Mouse (Mus musculus) thymus, adult 2 months (tissue): ENCODE results near the gene Rcan1.

Experiments
- CTCF ChIP-seq: fragments of 200-500 bp; IDR thresholded peaks from 2 replicates; pipeline ENCODE4 v1.5.1; 2012; ENCODE audit warnings: mild to moderate bottlenecking, control low read depth, low read length, moderate library complexity, borderline replicate concordance; ENCODE audit not compliant: control insufficient read depth, poor library complexity, insufficient read depth; ENCODE audit errors: extremely low read depth
- POLR2A ChIP-seq: fragments of 200-500 bp; IDR thresholded peaks from 2 replicates; pipeline ENCODE4 v1.6.1; 2012; ENCODE audit warnings: mild to moderate bottlenecking, low read length, control low read depth, moderate library complexity; ENCODE audit not compliant: control insufficient read depth, poor library complexity, insufficient read depth; ENCODE audit errors: extremely low read depth

DNA sequence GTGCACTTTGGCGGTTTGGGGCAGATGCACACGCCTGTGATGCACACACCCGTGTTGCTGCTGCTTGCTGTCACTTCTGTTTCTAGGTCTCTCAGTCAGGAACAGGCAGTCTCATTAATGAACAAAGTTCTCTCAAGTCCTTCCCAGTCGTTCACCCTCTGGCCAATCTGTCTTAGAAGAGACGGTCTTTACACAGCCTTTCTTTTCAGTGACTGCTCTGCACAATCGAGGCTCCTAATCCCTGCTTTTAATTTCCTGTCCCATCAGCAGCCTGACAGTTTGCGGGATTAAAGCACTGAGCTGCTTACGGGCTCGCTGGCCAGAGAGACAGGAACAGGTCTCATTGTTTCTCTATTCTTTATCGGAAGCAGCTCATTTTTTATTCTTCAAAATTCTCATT lies 83.0 kb downstream of the Rcan1 start:
- TF ChIP-seq CTCF: no peak
- no peak for TF ChIP-seq POLR2A
